Mouse (Mus musculus) telencephalon, adult 2 months (tissue): ENCODE data around the gene Fcor.
A peak's percentile ranks its signal among the peaks of the same experiment; 100 is the strongest.

Experiments used
- DNase-seq: peaks from one replicate; pipeline ENCODE4 v3.0.0-alpha.2; 2011; ENCODE audit warnings: low read depth, low spot score

Fcor gene

GRCm38 (mm10) chr8:3674671-3675070 lies 2.5 kb upstream of the Fcor start:
- no peak for DNase-seq

- DNase-seq = no peak
These were observed 1.8 kb downstream of the Fcor start for GRCm38 (mm10) chr8:3670388-3670787.

GRCm38 (mm10) chr8:3665507-3665906 lies 6.7 kb downstream of the Fcor start, which contains the start of gene Mcemp1:
Mcemp1 (plus strand) TSS chr8:3665754.
- no peak for DNase-seq

GRCm38 (mm10) chr8:3664405-3664804 lies 7.8 kb downstream of the Fcor start:
- DNase-seq = no peak

- no peak for DNase-seq
These were observed 11.3 kb downstream of the Fcor start for GRCm38 (mm10) chr8:3660889-3661288.

- no peak for DNase-seq
These were observed 15.3 kb downstream of the Fcor start for GRCm38 (mm10) chr8:3656725-3657381.

- no peak for DNase-seq
These were observed 16.6 kb downstream of the Fcor start, which contains the start of gene Retn for GRCm38 (mm10) chr8:3655526-3655925. Retn (plus strand) TSS chr8:3655770.

- DNase-seq = no peak
These were observed 17.2 kb downstream of the Fcor start for GRCm38 (mm10) chr8:3654726-3655508.

- DNase-seq = no peak
These were observed 19.3 kb downstream of the Fcor start for GRCm38 (mm10) chr8:3652845-3653244.

GRCm38 (mm10) chr8:3648990-3649389 lies 23.2 kb downstream of the Fcor start:
- DNase-seq = no peak

- no peak for DNase-seq
These were observed 23.9 kb downstream of the Fcor start for GRCm38 (mm10) chr8:3648268-3648667.

- no peak for DNase-seq
These were observed 24.6 kb downstream of the Fcor start for GRCm38 (mm10) chr8:3647561-3647960.

GRCm38 (mm10) chr8:3646824-3647531 lies 25.2 kb downstream of the Fcor start:
- DNase-seq = no peak

GRCm38 (mm10) chr8:3645804-3646203 lies 26.4 kb downstream of the Fcor start:
- DNase-seq = no peak

- DNase-seq = no peak
These were observed 40.7 kb downstream of the Fcor start for GRCm38 (mm10) chr8:3631478-3631875.

GRCm38 (mm10) chr8:3630647-3631477 lies 41.3 kb downstream of the Fcor start, which contains the start of gene Stxbp2:
Stxbp2 (plus strand) TSS chr8:3630955.
- DNase-seq = peak; percentile 53

GRCm38 (mm10) chr8:3628014-3628413 lies 44.1 kb downstream of the Fcor start:
- no peak for DNase-seq

- DNase-seq = no peak
These were observed 45.2 kb downstream of the Fcor start for GRCm38 (mm10) chr8:3626971-3627370.

- DNase-seq = no peak
These were observed 46.7 kb downstream of the Fcor start, which contains the start of gene Pcp2 for GRCm38 (mm10) chr8:3625445-3625844. Pcp2 (minus strand) TSS chr8:3625545.

- no peak for DNase-seq
These were observed 50.0 kb downstream of the Fcor start for GRCm38 (mm10) chr8:3622119-3622518.
